Mouse (Mus musculus) myocyte (in vitro differentiated cells): ENCODE data around the gene Tgm5.

Source experiments
- CEBPB ChIP-seq: IDR thresholded peaks from 2 replicates; pipeline ENCODE4 v1.6.1; 2011; ENCODE audit warnings: mild to moderate bottlenecking, moderate library complexity; ENCODE audit not compliant: poor library complexity, insufficient read depth, severe bottlenecking
- E2F4 ChIP-seq: IDR thresholded peaks from one replicate; pipeline ENCODE4 v1.6.1; 2011; ENCODE audit warnings: mild to moderate bottlenecking, control low read depth, moderate library complexity; ENCODE audit not compliant: insufficient read depth
- MYOD1 ChIP-seq, 3 experiments: IDR thresholded peaks; one replicate each; pipeline ENCODE4 v1.6.1; 2011; ENCODE audit warnings: control low read depth in 2 of 3, low read depth in 2 of 3, mild to moderate bottlenecking in 2 of 3, moderate library complexity in 1 of 3; ENCODE audit not compliant: insufficient read length in 2 of 3, control insufficient read depth in 1 of 3
- MYOG ChIP-seq, 3 experiments: IDR thresholded peaks; one replicate each; pipeline ENCODE4 v1.6.1; 2011; ENCODE audit warnings: control low read depth in 2 of 3, low read depth in 2 of 3, mild to moderate bottlenecking in 2 of 3; ENCODE audit not compliant: insufficient read length in 2 of 3, control insufficient read depth in 1 of 3, insufficient read depth in 1 of 3
- POLR2A ChIP-seq: IDR thresholded peaks from one replicate; pipeline ENCODE4 v1.6.1; 2011; ENCODE audit warnings: low read depth, mild to moderate bottlenecking, control low read depth, moderate library complexity; ENCODE audit not compliant: insufficient read length
- POLR2AphosphoS2 ChIP-seq: IDR thresholded peaks from one replicate; pipeline ENCODE4 v1.6.1; 2011; ENCODE audit warnings: low read depth, control low read depth; ENCODE audit not compliant: insufficient read length
- REST ChIP-seq: IDR thresholded peaks from one replicate; pipeline ENCODE4 v1.6.1; 2011; ENCODE audit warnings: mild to moderate bottlenecking, control low read depth, moderate library complexity; ENCODE audit not compliant: insufficient read depth, insufficient read length
- TCF12 ChIP-seq: IDR thresholded peaks from one replicate; pipeline ENCODE4 v1.6.1; 2011; ENCODE audit warnings: mild to moderate bottlenecking, control low read depth; ENCODE audit not compliant: poor library complexity, insufficient read depth, severe bottlenecking
- USF1 ChIP-seq: IDR thresholded peaks from one replicate; pipeline ENCODE4 v1.6.1; 2011; ENCODE audit warnings: low read depth, mild to moderate bottlenecking, control low read depth, moderate library complexity

DNA sequence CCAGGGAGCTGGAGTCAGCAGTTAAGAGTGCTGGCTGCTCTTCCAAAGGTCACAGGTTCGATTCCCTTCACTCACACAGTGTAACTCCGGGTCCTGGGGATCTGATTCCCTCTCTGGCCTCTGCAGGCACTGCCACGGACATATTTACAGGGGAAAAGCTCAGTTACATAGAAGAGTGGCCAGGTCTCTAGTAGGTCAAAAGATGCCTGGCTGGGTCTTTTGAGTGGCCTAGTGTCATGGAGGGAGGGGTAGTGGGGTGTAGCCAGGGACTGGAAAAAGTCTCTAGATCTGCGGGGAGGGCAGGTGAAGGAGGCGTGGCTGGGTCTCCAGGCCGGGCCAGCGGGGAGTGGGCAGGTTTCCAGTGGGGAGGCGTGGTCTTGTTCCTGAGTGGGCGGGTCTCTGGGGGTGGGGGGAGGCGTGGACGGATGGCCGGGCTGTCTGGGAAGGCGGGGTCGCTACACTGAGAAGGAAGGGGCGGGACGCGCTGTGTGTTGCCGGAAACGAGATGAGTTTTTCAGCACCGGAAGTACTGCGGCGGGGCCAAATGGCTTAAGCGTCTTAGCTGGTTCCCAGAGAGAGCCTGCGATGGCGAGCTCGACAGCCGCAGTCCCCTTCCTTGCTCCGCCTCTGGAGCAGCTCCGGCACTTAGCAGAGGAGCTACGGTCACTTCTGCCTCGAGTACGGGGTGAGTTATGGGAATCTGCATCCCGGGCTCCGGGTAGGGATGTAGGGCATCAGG, 77.5 kb downstream of the Tgm5 start, which contains the start of gene Ccndbp1:
- TF ChIP-seq POLR2AphosphoS2 (no peak), POLR2A (peak; percentile 60), USF1 (no peak), E2F4 (no peak), REST (no peak), MYOD1 (IDR thresholded peaks at IDR 0.05; ENCODE audit: control insufficient read depth in 1 of 3, insufficient read length in 2 of 3, low read depth in 2 of 3) (no peak), CEBPB (no peak), MYOG (IDR thresholded peaks at IDR 0.05; ENCODE audit: control insufficient read depth in 1 of 3, insufficient read depth in 1 of 3, insufficient read length in 2 of 3, low read depth in 2 of 3) (no peak), TCF12 (no peak)
